Mouse (Mus musculus): Measurements from ENCODE around the gene Bcar1. TPM values are rescaled to one million over a fixed set of nuclear protein-coding genes. Genes with fewer than 3 reads are reported as not detected.

Gene Bcar1
- total RNA-seq, 1 experiment, result 72.6 TPM

DNA sequence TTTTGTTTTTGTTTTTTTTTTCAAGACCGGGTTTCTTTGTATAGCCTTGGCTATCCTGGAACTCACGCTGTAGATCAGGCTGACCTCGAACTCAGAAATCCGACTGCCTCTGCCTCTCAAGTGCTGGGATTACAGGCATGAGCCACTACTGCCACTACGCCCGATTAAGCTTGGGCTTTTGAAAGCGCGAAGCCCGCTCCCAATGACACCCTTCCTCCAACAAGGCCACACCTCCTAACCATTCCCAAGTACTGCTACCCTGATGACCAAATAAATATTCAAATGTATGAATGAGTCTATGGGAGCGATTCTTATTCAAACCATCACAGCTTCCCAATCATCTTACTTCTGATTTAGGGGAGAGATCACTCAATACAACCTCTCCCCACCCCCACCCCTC is 46.0 kb downstream of the Bcar1 start:
- no peak for DNase-seq (ENCODE audit: low read depth, low spot score)
- no peaks in the 10 kb centered on the region for H3K36me3 ChIP-seq (ENCODE audit: control insufficient read depth, insufficient read depth, low read length, poor library complexity, severe bottlenecking)
- H3K9me3 ChIP-seq (ENCODE audit: control insufficient read depth, insufficient read depth, low read depth, low read length), result no peaks in the 10 kb centered on the region
- no peak for TF ChIP-seq ZNF384 (IDR thresholded peaks at IDR 0.05; ENCODE audit: low read depth, low read length)
- TF ChIP-seq ZC3H11A (IDR thresholded peaks at IDR 0.05; ENCODE audit: borderline replicate concordance, low read depth, low read length), result no peak
- TF ChIP-seq MAFK (IDR thresholded peaks at IDR 0.05; ENCODE audit: insufficient read depth, low read depth, low read length), result no peak
- no peak for TF ChIP-seq CHD2 (IDR thresholded peaks at IDR 0.05; ENCODE audit: low read depth, low read length)
- H3K4me3 ChIP-seq (ENCODE audit: insufficient read depth in 1 of 2, low read depth in 1 of 2, low read length in 2 of 2, poor library complexity in 1 of 2, severe bottlenecking in 1 of 2), result no peak overlapping the region
- no peak overlapping the region for H3K27ac ChIP-seq (ENCODE audit: insufficient read depth, low read depth, low read length, poor library complexity, severe bottlenecking)
- H3K4me1 ChIP-seq (ENCODE audit: control insufficient read depth in 2 of 2, insufficient read depth in 2 of 2, low read length in 2 of 2, poor library complexity in 1 of 2), result peaks cover 2 to 3% of the 10 kb centered on the region in 2 experiments; a peak in 2 of 4 replicates
- H3K9ac ChIP-seq (ENCODE audit: insufficient read depth, low read depth, low read length, poor library complexity, severe bottlenecking), result no peak overlapping the region
- in situ Hi-C loops (cut with MboI; ENCODE audit: low sequenced_read_pairs in 2 of 2, unreplicated experiment in 2 of 2), result no loop called here

DNA sequence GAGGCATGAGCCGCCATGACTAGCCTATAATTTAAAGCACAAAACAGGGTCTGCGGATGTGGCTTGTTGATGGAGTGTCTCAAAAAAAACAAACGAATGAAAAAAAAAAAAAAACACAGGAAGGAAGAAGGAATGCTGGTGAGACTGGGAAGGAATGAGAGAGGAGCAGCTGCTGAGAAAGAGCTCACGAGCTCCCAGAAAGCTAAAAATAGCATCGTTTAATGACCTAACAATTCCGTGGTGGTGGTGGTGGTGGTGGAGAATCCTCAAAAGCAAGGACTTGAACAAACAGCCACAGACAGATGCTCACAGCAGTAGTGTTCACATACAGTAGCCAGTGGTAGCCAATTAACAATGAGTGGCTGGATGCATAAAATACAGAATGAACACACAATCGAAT is 48.2 kb downstream of the Bcar1 start:
- no peak overlapping the region for H3K9ac ChIP-seq (ENCODE audit: insufficient read depth, low read depth, low read length, poor library complexity, severe bottlenecking)
- no peak overlapping the region for H3K27ac ChIP-seq (ENCODE audit: insufficient read depth, low read depth, low read length, poor library complexity, severe bottlenecking)
- H3K4me3 ChIP-seq (ENCODE audit: insufficient read depth in 1 of 2, low read depth in 1 of 2, low read length in 2 of 2, poor library complexity in 1 of 2, severe bottlenecking in 1 of 2), result no peak overlapping the region
- no peak for TF ChIP-seq HCFC1 (IDR thresholded peaks at IDR 0.05; ENCODE audit: borderline replicate concordance, insufficient read depth, low read length)
- no peak for TF ChIP-seq MAFK (IDR thresholded peaks at IDR 0.05; ENCODE audit: insufficient read depth, low read depth, low read length)
- no peak for TF ChIP-seq CHD2 (IDR thresholded peaks at IDR 0.05; ENCODE audit: low read depth, low read length)
- no peak for TF ChIP-seq ZNF384 (IDR thresholded peaks at IDR 0.05; ENCODE audit: low read depth, low read length)
- TF ChIP-seq ZC3H11A (IDR thresholded peaks at IDR 0.05; ENCODE audit: borderline replicate concordance, low read depth, low read length), result no peak
- no peak for DNase-seq (ENCODE audit: low read depth, low spot score)
- peaks cover 2 to 3% of the 10 kb centered on the region in 2 experiments; a peak in 2 of 4 replicates for H3K4me1 ChIP-seq (ENCODE audit: control insufficient read depth in 2 of 2, insufficient read depth in 2 of 2, low read length in 2 of 2, poor library complexity in 1 of 2)
- H3K9me3 ChIP-seq (ENCODE audit: control insufficient read depth, insufficient read depth, low read depth, low read length), result no peaks in the 10 kb centered on the region
- in situ Hi-C loops (cut with MboI; ENCODE audit: low sequenced_read_pairs in 2 of 2, unreplicated experiment in 2 of 2), result no loop called here
- H3K36me3 ChIP-seq (ENCODE audit: control insufficient read depth, insufficient read depth, low read length, poor library complexity, severe bottlenecking), result no peaks in the 10 kb centered on the region

DNA sequence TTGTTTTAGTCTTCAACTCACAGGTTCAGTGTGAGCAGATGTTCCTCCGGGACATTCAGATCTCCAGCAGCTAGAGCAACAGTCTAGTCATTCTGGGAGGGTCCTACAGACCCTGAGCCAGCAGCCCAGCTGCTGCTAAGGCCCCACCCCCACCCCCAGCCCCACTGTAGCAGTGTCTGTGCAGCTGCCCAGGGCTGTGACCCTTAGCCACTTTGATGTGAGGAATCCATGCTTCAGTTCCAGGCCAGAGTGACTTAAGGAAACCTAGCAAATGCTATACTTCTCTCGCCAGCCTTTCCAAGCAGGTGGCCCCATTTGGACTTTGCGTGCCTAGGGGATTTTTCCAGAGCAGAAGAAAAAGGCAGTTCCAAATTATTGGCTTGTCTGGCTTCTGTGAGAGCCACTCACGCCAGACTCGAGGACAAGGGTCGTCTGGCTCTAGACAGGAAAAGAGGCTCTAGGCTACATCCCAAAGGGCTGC is 50.3 kb downstream of the Bcar1 start:
- H3K27ac ChIP-seq (ENCODE audit: insufficient read depth, low read depth, low read length, poor library complexity, severe bottlenecking), result no peak overlapping the region
- no peaks in the 10 kb centered on the region for H3K9me3 ChIP-seq (ENCODE audit: control insufficient read depth, insufficient read depth, low read depth, low read length)
- no peak overlapping the region for H3K4me3 ChIP-seq (ENCODE audit: insufficient read depth in 1 of 2, low read depth in 1 of 2, low read length in 2 of 2, poor library complexity in 1 of 2, severe bottlenecking in 1 of 2)
- no peaks in the 10 kb centered on the region for H3K36me3 ChIP-seq (ENCODE audit: control insufficient read depth, insufficient read depth, low read length, poor library complexity, severe bottlenecking)
- H3K9ac ChIP-seq (ENCODE audit: insufficient read depth, low read depth, low read length, poor library complexity, severe bottlenecking), result no peak overlapping the region
- DNase-seq (ENCODE audit: low read depth, low spot score), result no peak
- in situ Hi-C loops (cut with MboI; ENCODE audit: low sequenced_read_pairs in 2 of 2, unreplicated experiment in 2 of 2), result no loop called here
- TF ChIP-seq ZNF384 (IDR thresholded peaks at IDR 0.05; ENCODE audit: low read depth, low read length), result no peak
- no peak for TF ChIP-seq HCFC1 (IDR thresholded peaks at IDR 0.05; ENCODE audit: borderline replicate concordance, insufficient read depth, low read length)
- no peak for TF ChIP-seq ZC3H11A (IDR thresholded peaks at IDR 0.05; ENCODE audit: borderline replicate concordance, low read depth, low read length)
- TF ChIP-seq CHD2 (IDR thresholded peaks at IDR 0.05; ENCODE audit: low read depth, low read length), result no peak
- no peak for TF ChIP-seq MAFK (IDR thresholded peaks at IDR 0.05; ENCODE audit: insufficient read depth, low read depth, low read length)
- H3K4me1 ChIP-seq (ENCODE audit: control insufficient read depth in 2 of 2, insufficient read depth in 2 of 2, low read length in 2 of 2, poor library complexity in 1 of 2), result peaks cover 0 to 3% of the 10 kb centered on the region in 2 experiments; a peak in 1 of 4 replicates

DNA sequence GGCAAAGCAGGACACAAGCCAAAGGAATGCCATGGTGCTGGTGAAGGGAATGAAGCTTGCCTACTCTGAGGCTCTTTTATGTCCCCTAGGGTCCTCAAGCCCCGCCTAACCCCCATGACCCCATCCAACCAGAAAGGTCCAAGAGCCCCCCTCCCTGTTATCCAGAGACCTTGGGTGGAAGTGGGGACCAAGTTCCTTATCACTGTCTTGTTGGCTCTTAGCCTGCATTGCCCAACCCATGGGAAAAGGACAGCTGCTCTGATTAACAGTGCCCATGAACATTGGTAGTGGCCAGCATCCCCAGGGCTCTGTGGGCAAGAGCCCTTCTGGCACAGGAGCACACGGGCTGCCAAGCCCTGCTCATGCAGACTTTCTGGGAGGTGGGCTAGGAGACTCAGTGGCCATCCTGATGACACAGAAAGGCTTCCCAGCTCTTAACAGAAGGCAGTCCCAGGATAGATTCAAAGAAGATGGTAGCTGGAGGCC is 52.6 kb downstream of the Bcar1 start, which contains the start of gene Ctrb1:
Gene Ctrb1 (minus strand): TSS at position 51 of the 486 bp plus-strand sequence.
- no peak for DNase-seq (ENCODE audit: low read depth, low spot score)
- Histone ChIP-seq H3K9me3 (ENCODE audit: control insufficient read depth, insufficient read depth, low read depth, low read length) (no peaks in the 10 kb centered on the region), H3K4me1 (ENCODE audit: control insufficient read depth in 2 of 2, insufficient read depth in 2 of 2, low read length in 2 of 2, poor library complexity in 1 of 2) (peaks cover 0 to 3% of the 10 kb centered on the region in 2 experiments; a peak in 1 of 4 replicates), H3K36me3 (ENCODE audit: control insufficient read depth, insufficient read depth, low read length, poor library complexity, severe bottlenecking) (no peaks in the 10 kb centered on the region), H3K27ac (ENCODE audit: insufficient read depth, low read depth, low read length, poor library complexity, severe bottlenecking) (no peak within 1 kb of the TSS), H3K4me3 (ENCODE audit: insufficient read depth in 1 of 2, low read depth in 1 of 2, low read length in 2 of 2, poor library complexity in 1 of 2, severe bottlenecking in 1 of 2) (no peak within 1 kb of the TSS), H3K9ac (ENCODE audit: insufficient read depth, low read depth, low read length, poor library complexity, severe bottlenecking) (no peak within 1 kb of the TSS)
- in situ Hi-C loops (cut with MboI; ENCODE audit: low sequenced_read_pairs in 2 of 2, unreplicated experiment in 2 of 2), result no loop called here
- TF ChIP-seq MAFK (IDR thresholded peaks at IDR 0.05; ENCODE audit: insufficient read depth, low read depth, low read length), result no peak
- TF ChIP-seq CHD2 (IDR thresholded peaks at IDR 0.05; ENCODE audit: low read depth, low read length), result no peak
- TF ChIP-seq HCFC1 (IDR thresholded peaks at IDR 0.05; ENCODE audit: borderline replicate concordance, insufficient read depth, low read length), result no peak
- no peak for TF ChIP-seq ZC3H11A (IDR thresholded peaks at IDR 0.05; ENCODE audit: borderline replicate concordance, low read depth, low read length)
- TF ChIP-seq ZNF384 (IDR thresholded peaks at IDR 0.05; ENCODE audit: low read depth, low read length), result no peak

Data from ES-E14 (cell line).